Mouse (Mus musculus): ENCODE measurements around the gene Fbxo31. TPM values are rescaled to one million over a fixed set of nuclear protein-coding genes. Genes with fewer than 3 reads are reported as not detected.

The Fbxo31 gene
- total RNA-seq, 2 experiments from 2014 or later: 75.2 to 89.8 TPM

GRCm38 (mm10) chr8:121561636-121562345 is 16.8 kb downstream of the Fbxo31 start:
- intact Hi-C loops (cut with DNase I; ENCODE audit: low total_unique reads): no loop called here
- peak; percentile 74 for DNase-seq

- intact Hi-C loops (cut with DNase I; ENCODE audit: low total_unique reads): no loop called here
- DNase-seq: peak; percentile 2
These were observed 18.0 kb downstream of the Fbxo31 start for GRCm38 (mm10) chr8:121560432-121561100.

GRCm38 (mm10) chr8:121559801-121560200 is 18.8 kb downstream of the Fbxo31 start:
- intact Hi-C loops (cut with DNase I; ENCODE audit: low total_unique reads): no loop called here
- DNase-seq: peak; percentile 2

GRCm38 (mm10) chr8:121558538-121558937 is 20.1 kb downstream of the Fbxo31 start:
- intact Hi-C loops (cut with DNase I; ENCODE audit: low total_unique reads): no loop called here

GRCm38 (mm10) chr8:121557746-121558145 is 20.9 kb downstream of the Fbxo31 start:
- DNase-seq: peak; percentile 3
- intact Hi-C loops (cut with DNase I; ENCODE audit: low total_unique reads): no loop called here

More at GRCm38 (mm10) chr8:121558538-121558937, 20.1 kb downstream of the Fbxo31 start:
- DNase-seq: peak; percentile 3

GRCm38 (mm10) chr8:121553831-121554475 is 24.7 kb downstream of the Fbxo31 start:
- intact Hi-C loops (cut with DNase I; ENCODE audit: low total_unique reads): no loop called here
- DNase-seq: peak; percentile 41

GRCm38 (mm10) chr8:121552506-121552905 is 26.1 kb downstream of the Fbxo31 start:
- intact Hi-C loops (cut with DNase I; ENCODE audit: low total_unique reads): no loop called here
- DNase-seq: peak; percentile 7

- intact Hi-C loops (cut with DNase I; ENCODE audit: low total_unique reads): no loop called here
- peak; percentile 75 for DNase-seq
These were observed 27.3 kb downstream of the Fbxo31 start for GRCm38 (mm10) chr8:121551065-121551985.

- DNase-seq: peak; percentile 3
- intact Hi-C loops (cut with DNase I; ENCODE audit: low total_unique reads): no loop called here
These were observed 28.6 kb downstream of the Fbxo31 start for GRCm38 (mm10) chr8:121550056-121550455.

GRCm38 (mm10) chr8:121547132-121547531 is 31.5 kb downstream of the Fbxo31 start:
- peak; percentile 63 for DNase-seq
- intact Hi-C loops (cut with DNase I; ENCODE audit: low total_unique reads): loop anchor here (10.0 kb wide), 1 partner anchor 138 kb away; no protein-coding TSS in a partner anchor

- no peak for DNase-seq
These were observed 33.7 kb downstream of the Fbxo31 start for GRCm38 (mm10) chr8:121544936-121545335.

GRCm38 (mm10) chr8:121544276-121544785 is 34.3 kb downstream of the Fbxo31 start, which contains the start of gene 1700018B08Rik:
Gene 1700018B08Rik (minus strand): TSS chr8:121544320.
- intact Hi-C loops (cut with DNase I; ENCODE audit: low total_unique reads): loop anchor here (5.0 to 10.0 kb wide), 2 partner anchors 48 to 140 kb away; partner anchors contain the start of gene Map1lc3b
- DNase-seq: no peak

More at GRCm38 (mm10) chr8:121544936-121545335, 33.7 kb downstream of the Fbxo31 start:
- intact Hi-C loops (cut with DNase I; ENCODE audit: low total_unique reads): loop anchor here (5.0 to 10.0 kb wide), 2 partner anchors 47 to 140 kb away; partner anchors contain the start of gene Map1lc3b

GRCm38 (mm10) chr8:121542901-121543300 is 35.7 kb downstream of the Fbxo31 start:
- no peak for DNase-seq
- intact Hi-C loops (cut with DNase I; ENCODE audit: low total_unique reads): loop anchor here (5.0 to 10.0 kb wide), 2 partner anchors 49 to 142 kb away; partner anchors contain the start of gene Map1lc3b

GRCm38 (mm10) chr8:121541862-121542261 is 36.7 kb downstream of the Fbxo31 start:
- DNase-seq: no peak
- intact Hi-C loops (cut with DNase I; ENCODE audit: low total_unique reads): loop anchor here (5.0 to 10.0 kb wide), 2 partner anchors 50 to 143 kb away; partner anchors contain the start of gene Map1lc3b

GRCm38 (mm10) chr8:121532381-121532780 is 46.2 kb downstream of the Fbxo31 start:
- DNase-seq: no peak
- intact Hi-C loops (cut with DNase I; ENCODE audit: low total_unique reads): no loop called here

- intact Hi-C loops (cut with DNase I; ENCODE audit: low total_unique reads): no loop called here
- no peak for DNase-seq
These were observed 48.0 kb downstream of the Fbxo31 start for GRCm38 (mm10) chr8:121530639-121531038.

- intact Hi-C loops (cut with DNase I; ENCODE audit: low total_unique reads): no loop called here
- DNase-seq: no peak
These were observed 49.8 kb downstream of the Fbxo31 start for GRCm38 (mm10) chr8:121528790-121529189.

- no peak for DNase-seq
- intact Hi-C loops (cut with DNase I; ENCODE audit: low total_unique reads): no loop called here
These were observed 50.9 kb downstream of the Fbxo31 start for GRCm38 (mm10) chr8:121527751-121528150.

Measured in gastrocnemius, postnatal 14 days (tissue).